Mouse (Mus musculus): ENCODE results near the gene Gm13691. TPM values are rescaled to one million over a fixed set of nuclear protein-coding genes. Genes with fewer than 3 reads are reported as not detected.
A peak's percentile ranks its signal among the peaks of the same experiment; 100 is the strongest.
"Not testable (repeated sequence)": the region's sequence is repeated elsewhere in the genome, so short reads cannot be mapped to it uniquely, and the experiment has no call there.

Gene Gm13691
- not detected for polyA plus RNA-seq (2012; fragmentation: generic; extraction: Trizol)

- H3K36me3 ChIP-seq (ENCODE audit: control insufficient read depth, insufficient read depth); H3ac ChIP-seq (ENCODE audit: control insufficient read depth, insufficient read length); H3K4me2 ChIP-seq (ENCODE audit: low read depth); H3K4me3 ChIP-seq; H3K27me3 ChIP-seq (ENCODE audit: control insufficient read depth, insufficient read depth, insufficient read length); H3K79me2 ChIP-seq (ENCODE audit: control insufficient read depth, insufficient read depth): not testable (repeated sequence)
Observed at GRCm38 (mm10) chr2:83990253-83990652, at the start of gene Gm13691. Gene Gm13691, plus strand, starts transcription at chr2:83990553.

GRCm38 (mm10) chr2:83940931-83941361, 49.4 kb upstream of the Gm13691 start, which contains the start of gene Zswim2:
Gene Zswim2, minus strand, starts transcription at chr2:83941228.
- Histone ChIP-seq H3K4me2 (ENCODE audit: low read depth) (peak within 1 kb of the TSS; percentile 50), H3K36me3 (ENCODE audit: control insufficient read depth, insufficient read depth) (no peaks in the 10 kb centered on the region), H3K27me3 (ENCODE audit: control insufficient read depth, insufficient read depth, insufficient read length) (no peaks in the 10 kb centered on the region), H3K4me3 (no peak within 1 kb of the TSS), H3K79me2 (ENCODE audit: control insufficient read depth, insufficient read depth) (no peaks in the 10 kb centered on the region), H3ac (ENCODE audit: control insufficient read depth, insufficient read length) (no peak within 1 kb of the TSS)
- TF ChIP-seq E2F4 (IDR thresholded peaks at IDR 0.05; ENCODE audit: insufficient read depth) (no peak), MAX (IDR thresholded peaks at IDR 0.05; ENCODE audit: low read depth) (no peak), SRF (IDR thresholded peaks at IDR 0.05; ENCODE audit: control insufficient read depth, insufficient read length, low read depth) (no peak), CEBPB (IDR thresholded peaks at IDR 0.05; ENCODE audit: insufficient read depth, poor library complexity, severe bottlenecking) (no peak)

- no peak overlapping the region for H3K4me3 ChIP-seq
- peak overlapping the region; percentile 50 for H3K4me2 ChIP-seq (ENCODE audit: low read depth)
- H3ac ChIP-seq (ENCODE audit: control insufficient read depth, insufficient read length) = no peak overlapping the region
- H3K36me3 ChIP-seq (ENCODE audit: control insufficient read depth, insufficient read depth) = no peaks in the 10 kb centered on the region
- H3K79me2 ChIP-seq (ENCODE audit: control insufficient read depth, insufficient read depth) = no peaks in the 10 kb centered on the region
- H3K27me3 ChIP-seq (ENCODE audit: control insufficient read depth, insufficient read depth, insufficient read length) = no peaks in the 10 kb centered on the region
- TF ChIP-seq POLR2AphosphoS2 (IDR thresholded peaks at IDR 0.05; ENCODE audit: insufficient read length, low read depth) (no peak), CEBPB (IDR thresholded peaks at IDR 0.05; ENCODE audit: insufficient read depth, poor library complexity, severe bottlenecking) (no peak), MYOG (IDR thresholded peaks at IDR 0.05; ENCODE audit: control insufficient read depth in 1 of 3, insufficient read depth in 1 of 3, insufficient read length in 2 of 3, low read depth in 2 of 3) (no peak), MYOD1 (IDR thresholded peaks at IDR 0.05; ENCODE audit: control insufficient read depth in 1 of 3, insufficient read length in 2 of 3, low read depth in 2 of 3) (no peak), SRF (IDR thresholded peaks at IDR 0.05; ENCODE audit: control insufficient read depth, insufficient read length, low read depth) (no peak), USF1 (IDR thresholded peaks at IDR 0.05; ENCODE audit: low read depth) (no peak), TCF12 (IDR thresholded peaks at IDR 0.05; ENCODE audit: insufficient read depth, poor library complexity, severe bottlenecking) (no peak), MAX (IDR thresholded peaks at IDR 0.05; ENCODE audit: low read depth) (no peak)
Observed at GRCm38 (mm10) chr2:83941378-83941777, 49.0 kb upstream of the Gm13691 start.

- no peak overlapping the region for H3ac ChIP-seq (ENCODE audit: control insufficient read depth, insufficient read length)
- TF ChIP-seq MAX (IDR thresholded peaks at IDR 0.05; ENCODE audit: low read depth) = no peak
- TF ChIP-seq E2F4 (IDR thresholded peaks at IDR 0.05; ENCODE audit: insufficient read depth) = no peak
- no peak for TF ChIP-seq MYOD1 (IDR thresholded peaks at IDR 0.05; ENCODE audit: control insufficient read depth in 1 of 3, insufficient read length in 2 of 3, low read depth in 2 of 3)
- TF ChIP-seq CEBPB (IDR thresholded peaks at IDR 0.05; ENCODE audit: insufficient read depth, poor library complexity, severe bottlenecking) = no peak
- TF ChIP-seq POLR2AphosphoS2 (IDR thresholded peaks at IDR 0.05; ENCODE audit: insufficient read length, low read depth) = no peak
- no peak for TF ChIP-seq POLR2A (IDR thresholded peaks at IDR 0.05; ENCODE audit: insufficient read length, low read depth)
- no peak for TF ChIP-seq USF1 (IDR thresholded peaks at IDR 0.05; ENCODE audit: low read depth)
- no peak for TF ChIP-seq MYOG (IDR thresholded peaks at IDR 0.05; ENCODE audit: control insufficient read depth in 1 of 3, insufficient read depth in 1 of 3, insufficient read length in 2 of 3, low read depth in 2 of 3)
- TF ChIP-seq TCF12 (IDR thresholded peaks at IDR 0.05; ENCODE audit: insufficient read depth, poor library complexity, severe bottlenecking) = no peak
- no peak for TF ChIP-seq TCF3 (IDR thresholded peaks at IDR 0.05; ENCODE audit: insufficient read length, low read depth)
- TF ChIP-seq REST (IDR thresholded peaks at IDR 0.05; ENCODE audit: insufficient read depth, insufficient read length) = no peak
- H3K4me2 ChIP-seq (ENCODE audit: low read depth) = peak overlapping the region; percentile 50
- no peak overlapping the region for H3K4me3 ChIP-seq
- no peaks in the 10 kb centered on the region for H3K79me2 ChIP-seq (ENCODE audit: control insufficient read depth, insufficient read depth)
- no peaks in the 10 kb centered on the region for H3K36me3 ChIP-seq (ENCODE audit: control insufficient read depth, insufficient read depth)
- no peaks in the 10 kb centered on the region for H3K27me3 ChIP-seq (ENCODE audit: control insufficient read depth, insufficient read depth, insufficient read length)
Observed at GRCm38 (mm10) chr2:83941792-83942191, 48.6 kb upstream of the Gm13691 start.

DNA sequence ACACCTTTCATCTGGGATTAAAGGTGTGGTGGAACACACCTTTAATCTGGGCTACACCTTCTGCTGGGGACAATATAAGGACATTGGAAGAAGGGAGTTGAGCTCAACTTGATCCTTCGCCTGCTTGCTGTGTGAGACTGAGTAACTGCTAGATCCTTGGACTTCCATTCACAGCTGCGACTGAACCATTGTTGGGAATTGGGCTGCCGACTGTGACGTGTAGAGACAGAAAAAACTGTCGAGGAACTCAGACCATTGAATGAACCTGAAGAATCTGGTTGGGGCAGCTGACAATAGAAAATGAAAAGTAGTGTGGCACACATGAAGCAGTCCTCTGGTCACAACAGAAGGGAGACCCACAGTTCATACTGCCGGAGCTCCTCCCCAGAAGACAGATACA, 35.0 kb upstream of the Gm13691 start, which contains the start of gene Gm13698:
TSS of gene Gm13698 (plus strand) at position 301 of the 400 bp plus-strand sequence.
- not testable (repeated sequence) for H3K27me3 ChIP-seq (ENCODE audit: control insufficient read depth, insufficient read depth, insufficient read length); H3K79me2 ChIP-seq (ENCODE audit: control insufficient read depth, insufficient read depth); H3ac ChIP-seq (ENCODE audit: control insufficient read depth, insufficient read length); H3K36me3 ChIP-seq (ENCODE audit: control insufficient read depth, insufficient read depth); H3K4me3 ChIP-seq; H3K4me2 ChIP-seq (ENCODE audit: low read depth)

- not testable (repeated sequence) for H3K36me3 ChIP-seq (ENCODE audit: control insufficient read depth, insufficient read depth); H3K79me2 ChIP-seq (ENCODE audit: control insufficient read depth, insufficient read depth); H3K4me3 ChIP-seq; H3ac ChIP-seq (ENCODE audit: control insufficient read depth, insufficient read length); H3K27me3 ChIP-seq (ENCODE audit: control insufficient read depth, insufficient read depth, insufficient read length); H3K4me2 ChIP-seq (ENCODE audit: low read depth)
Observed at GRCm38 (mm10) chr2:83961203-83961602, 29.1 kb upstream of the Gm13691 start, which contains the start of gene Gm13693. Gene Gm13693, plus strand, starts transcription at chr2:83961503.

GRCm38 (mm10) chr2:83967013-83967412, 23.3 kb upstream of the Gm13691 start, which contains the start of gene Gm13695:
Gene Gm13695, plus strand, starts transcription at chr2:83967313.
- H3K27me3 ChIP-seq (ENCODE audit: control insufficient read depth, insufficient read depth, insufficient read length); H3K4me3 ChIP-seq: not testable (repeated sequence)

DNA sequence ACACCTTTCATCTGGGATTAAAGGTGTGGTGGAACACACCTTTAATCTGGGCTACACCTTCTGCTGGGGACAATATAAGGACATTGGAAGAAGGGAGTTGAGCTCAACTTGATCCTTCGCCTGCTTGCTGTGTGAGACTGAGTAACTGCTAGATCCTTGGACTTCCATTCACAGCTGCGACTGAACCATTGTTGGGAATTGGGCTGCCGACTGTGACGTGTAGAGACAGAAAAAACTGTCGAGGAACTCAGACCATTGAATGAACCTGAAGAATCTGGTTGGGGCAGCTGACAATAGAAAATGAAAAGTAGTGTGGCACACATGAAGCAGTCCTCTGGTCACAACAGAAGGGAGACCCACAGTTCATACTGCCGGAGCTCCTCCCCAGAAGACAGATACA, 17.5 kb upstream of the Gm13691 start, which contains the start of gene Gm13696:
TSS of gene Gm13696 (plus strand) at position 301 of the 400 bp plus-strand sequence.
- not testable (repeated sequence) for H3K4me3 ChIP-seq; H3K79me2 ChIP-seq (ENCODE audit: control insufficient read depth, insufficient read depth); H3ac ChIP-seq (ENCODE audit: control insufficient read depth, insufficient read length); H3K36me3 ChIP-seq (ENCODE audit: control insufficient read depth, insufficient read depth); H3K27me3 ChIP-seq (ENCODE audit: control insufficient read depth, insufficient read depth, insufficient read length); H3K4me2 ChIP-seq (ENCODE audit: low read depth)

More at GRCm38 (mm10) chr2:83967013-83967412, 23.3 kb upstream of the Gm13691 start, which contains the start of gene Gm13695:
- H3ac ChIP-seq (ENCODE audit: control insufficient read depth, insufficient read length); H3K36me3 ChIP-seq (ENCODE audit: control insufficient read depth, insufficient read depth); H3K79me2 ChIP-seq (ENCODE audit: control insufficient read depth, insufficient read depth); H3K4me2 ChIP-seq (ENCODE audit: low read depth): not testable (repeated sequence)

GRCm38 (mm10) chr2:83978633-83979032, 11.7 kb upstream of the Gm13691 start, which contains the start of gene Gm13694:
Gene Gm13694, plus strand, starts transcription at chr2:83978933.
- H3K27me3 ChIP-seq (ENCODE audit: control insufficient read depth, insufficient read depth, insufficient read length); H3K4me3 ChIP-seq; H3K36me3 ChIP-seq (ENCODE audit: control insufficient read depth, insufficient read depth); H3K4me2 ChIP-seq (ENCODE audit: low read depth); H3ac ChIP-seq (ENCODE audit: control insufficient read depth, insufficient read length); H3K79me2 ChIP-seq (ENCODE audit: control insufficient read depth, insufficient read depth): not testable (repeated sequence)
